Mouse (Mus musculus): Measurements from ENCODE around the gene Olfr711. TPM values are rescaled to one million over a fixed set of nuclear protein-coding genes. Genes with fewer than 3 reads are reported as not detected.
"Not testable (repeated sequence)": the region's sequence is repeated elsewhere in the genome, so short reads cannot be mapped to it uniquely, and the experiment has no call there.

The Olfr711 gene
- not detected in 2 replicates for polyA plus RNA-seq (2016; fragmentation: Nextera tagmentation; extraction: Ambion mirVana)

- Histone ChIP-seq H3K36me3 (no peaks in the 10 kb centered on the region), H3K9me3 (replicated peaks) (no peaks in the 10 kb centered on the region), H3K27ac (replicated peaks) (no peak within 1 kb of the TSS), H3K4me1 (no peaks in the 10 kb centered on the region), H3K4me3 (no peak within 1 kb of the TSS), H3K27me3 (ENCODE audit: low read depth, poor library complexity, severe bottlenecking) (no peaks in the 10 kb centered on the region)
- 80% methylated on average over 1 of the region's 1 CpGs for WGBS
- no peak for DNase-seq (ENCODE audit: low spot score)
Measured at GRCm38 (mm10) chr7:106975353-106975752, at the start of gene Olfr711. TSS of gene Olfr711 (minus strand) at chr7:106975453.

- Histone ChIP-seq H3K4me1 (no peaks in the 10 kb centered on the region), H3K36me3 (no peaks in the 10 kb centered on the region), H3K9me3 (replicated peaks) (no peaks in the 10 kb centered on the region), H3K27ac (replicated peaks) (no peak within 1 kb of the TSS), H3K4me3 (no peak within 1 kb of the TSS), H3K27me3 (ENCODE audit: low read depth, poor library complexity, severe bottlenecking) (no peaks in the 10 kb centered on the region)
- WGBS: 63% methylated on average over 1 of the region's 1 CpGs
- DNase-seq (ENCODE audit: low spot score): no peak
Measured at GRCm38 (mm10) chr7:107005972-107006371, 30.7 kb upstream of the Olfr711 start, which contains the start of gene Olfr2. TSS of gene Olfr2 (minus strand) at chr7:107006072.

GRCm38 (mm10) chr7:107004169-107004568, 28.9 kb upstream of the Olfr711 start:
- 71% methylated on average over 3 of the region's 3 CpGs for WGBS
- H3K9me3 ChIP-seq (replicated peaks): no peaks in the 10 kb centered on the region
- no peaks in the 10 kb centered on the region for H3K27me3 ChIP-seq (ENCODE audit: low read depth, poor library complexity, severe bottlenecking)
- H3K36me3 ChIP-seq: no peaks in the 10 kb centered on the region
- H3K4me3 ChIP-seq: no peak overlapping the region
- no peak overlapping the region for H3K27ac ChIP-seq (replicated peaks)
- H3K4me1 ChIP-seq: no peaks in the 10 kb centered on the region
- no peak for DNase-seq (ENCODE audit: low spot score)

- Histone ChIP-seq H3K27ac (replicated peaks) (no peak overlapping the region), H3K4me1 (no peaks in the 10 kb centered on the region), H3K27me3 (ENCODE audit: low read depth, poor library complexity, severe bottlenecking) (no peaks in the 10 kb centered on the region), H3K36me3 (no peaks in the 10 kb centered on the region), H3K9me3 (replicated peaks) (no peaks in the 10 kb centered on the region), H3K4me3 (no peak overlapping the region)
- no peak for DNase-seq (ENCODE audit: low spot score)
- WGBS: 82% methylated on average over 7 of the region's 7 CpGs
Measured at GRCm38 (mm10) chr7:107000798-107001197, 25.5 kb upstream of the Olfr711 start.

GRCm38 (mm10) chr7:106985236-106985635, 10.0 kb upstream of the Olfr711 start:
- no peaks in the 10 kb centered on the region; the same call in 1 of the 2 replicates for H3K9me3 ChIP-seq (replicated peaks)
- H3K36me3 ChIP-seq: no peaks in the 10 kb centered on the region
- 91% methylated on average over 3 of the region's 3 CpGs for WGBS
- no peaks in the 10 kb centered on the region for H3K4me1 ChIP-seq
- H3K27ac ChIP-seq (replicated peaks): no peak overlapping the region
- no peak for DNase-seq (ENCODE audit: low spot score)
- no peaks in the 10 kb centered on the region for H3K27me3 ChIP-seq (ENCODE audit: low read depth, poor library complexity, severe bottlenecking)
- no peak overlapping the region for H3K4me3 ChIP-seq

GRCm38 (mm10) chr7:106967503-106967902, 7.8 kb downstream of the Olfr711 start:
- H3K4me1 ChIP-seq; DNase-seq (ENCODE audit: low spot score); H3K36me3 ChIP-seq; H3K27me3 ChIP-seq (ENCODE audit: low read depth, poor library complexity, severe bottlenecking); H3K4me3 ChIP-seq; H3K9me3 ChIP-seq (replicated peaks); H3K27ac ChIP-seq (replicated peaks): not testable (repeated sequence)

- no peaks in the 10 kb centered on the region for H3K27me3 ChIP-seq (ENCODE audit: low read depth, poor library complexity, severe bottlenecking)
- no peaks in the 10 kb centered on the region for H3K36me3 ChIP-seq
- no peak within 1 kb of the TSS for H3K4me3 ChIP-seq
- H3K9me3 ChIP-seq (replicated peaks): no peaks in the 10 kb centered on the region
- no peak for DNase-seq (ENCODE audit: low spot score)
- no peaks in the 10 kb centered on the region for H3K4me1 ChIP-seq
- no peak within 1 kb of the TSS for H3K27ac ChIP-seq (replicated peaks)
- 95% methylated on average over 1 of the region's 1 CpGs for WGBS
Measured at GRCm38 (mm10) chr7:106963837-106964236, 11.4 kb downstream of the Olfr711 start, which contains the start of gene Olfr6. TSS of gene Olfr6 (minus strand) at chr7:106963937.

GRCm38 (mm10) chr7:106948212-106948611, 27.0 kb downstream of the Olfr711 start, which contains the start of gene Olfr710:
TSS of gene Olfr710 (minus strand) at chr7:106948312.
- Histone ChIP-seq H3K36me3 (no peaks in the 10 kb centered on the region), H3K27ac (replicated peaks) (no peak within 1 kb of the TSS), H3K9me3 (replicated peaks) (no peaks in the 10 kb centered on the region; the same call in 1 of the 2 replicates), H3K4me3 (no peak within 1 kb of the TSS), H3K27me3 (ENCODE audit: low read depth, poor library complexity, severe bottlenecking) (no peaks in the 10 kb centered on the region), H3K4me1 (no peaks in the 10 kb centered on the region)
- no peak for DNase-seq (ENCODE audit: low spot score)
- WGBS: 84% methylated on average over 3 of the region's 3 CpGs

GRCm38 (mm10) chr7:106932119-106932518, 43.1 kb downstream of the Olfr711 start, which contains the start of gene Olfr709-ps1:
TSS of gene Olfr709-ps1 (minus strand) at chr7:106932219.
- DNase-seq (ENCODE audit: low spot score): no peak
- no peaks in the 10 kb centered on the region for H3K9me3 ChIP-seq (replicated peaks)
- H3K27ac ChIP-seq (replicated peaks): no peak within 1 kb of the TSS
- H3K4me3 ChIP-seq: no peak within 1 kb of the TSS
- H3K36me3 ChIP-seq: no peaks in the 10 kb centered on the region
- H3K27me3 ChIP-seq (ENCODE audit: low read depth, poor library complexity, severe bottlenecking): no peaks in the 10 kb centered on the region
- no peaks in the 10 kb centered on the region for H3K4me1 ChIP-seq

GRCm38 (mm10) chr7:106920961-106921360, 54.3 kb downstream of the Olfr711 start:
- not testable (repeated sequence) for H3K4me3 ChIP-seq; H3K27me3 ChIP-seq (ENCODE audit: low read depth, poor library complexity, severe bottlenecking); H3K4me1 ChIP-seq; H3K27ac ChIP-seq (replicated peaks); H3K36me3 ChIP-seq; H3K9me3 ChIP-seq (replicated peaks); DNase-seq (ENCODE audit: low spot score)
- 93% methylated on average over 7 of the region's 7 CpGs for WGBS

Other genes starting within 250 kb of the Olfr711 start
- not detected in 2 replicates for gene Olfr697, start 233.0 kb downstream of the Olfr711 start, polyA plus RNA-seq (2016; fragmentation: Nextera tagmentation; extraction: Ambion mirVana)
- gene Olfr698, start 220.1 kb downstream of the Olfr711 start, polyA plus RNA-seq (2016; fragmentation: Nextera tagmentation; extraction: Ambion mirVana): not detected in 2 replicates
- not detected in 2 replicates for gene Olfr699, start 182.3 kb downstream of the Olfr711 start, polyA plus RNA-seq (2016; fragmentation: Nextera tagmentation; extraction: Ambion mirVana)
- gene Olfr700, start 166.6 kb downstream of the Olfr711 start, polyA plus RNA-seq (2016; fragmentation: Nextera tagmentation; extraction: Ambion mirVana): not detected in 2 replicates
- not detected in 2 replicates for gene Olfr701, start 161.3 kb downstream of the Olfr711 start, polyA plus RNA-seq (2016; fragmentation: Nextera tagmentation; extraction: Ambion mirVana)
- gene Olfr702, start 141.6 kb downstream of the Olfr711 start, polyA plus RNA-seq (2016; fragmentation: Nextera tagmentation; extraction: Ambion mirVana): not detected in 2 replicates
- gene Olfr703, start 132.1 kb downstream of the Olfr711 start, polyA plus RNA-seq (2016; fragmentation: Nextera tagmentation; extraction: Ambion mirVana): not detected in 2 replicates
- not detected in 2 replicates for gene Olfr704, start 112.3 kb downstream of the Olfr711 start, polyA plus RNA-seq (2016; fragmentation: Nextera tagmentation; extraction: Ambion mirVana)
- gene Olfr705, start 98.6 kb downstream of the Olfr711 start, polyA plus RNA-seq (2016; fragmentation: Nextera tagmentation; extraction: Ambion mirVana): not detected in 2 replicates
- gene Olfr706, start 87.3 kb downstream of the Olfr711 start, polyA plus RNA-seq (2016; fragmentation: Nextera tagmentation; extraction: Ambion mirVana): not detected in 2 replicates
- gene Olfr707, start 74.2 kb downstream of the Olfr711 start, polyA plus RNA-seq (2016; fragmentation: Nextera tagmentation; extraction: Ambion mirVana): not detected in 2 replicates
- not detected in 2 replicates for gene Olfr1532-ps1, start 67.5 kb downstream of the Olfr711 start, polyA plus RNA-seq (2016; fragmentation: Nextera tagmentation; extraction: Ambion mirVana)
- not detected in 2 replicates for gene Olfr709-ps1, start 43.2 kb downstream of the Olfr711 start, polyA plus RNA-seq (2016; fragmentation: Nextera tagmentation; extraction: Ambion mirVana)
- gene Olfr710, start 27.1 kb downstream of the Olfr711 start, polyA plus RNA-seq (2016; fragmentation: Nextera tagmentation; extraction: Ambion mirVana): not detected in 2 replicates
- gene Olfr6, start 11.5 kb downstream of the Olfr711 start, polyA plus RNA-seq (2016; fragmentation: Nextera tagmentation; extraction: Ambion mirVana): not detected in 2 replicates
- not detected in 2 replicates for gene Olfr2, start 30.6 kb upstream of the Olfr711 start, polyA plus RNA-seq (2016; fragmentation: Nextera tagmentation; extraction: Ambion mirVana)
- gene Olfr713, start 55.7 kb upstream of the Olfr711 start, polyA plus RNA-seq (2016; fragmentation: Nextera tagmentation; extraction: Ambion mirVana): not detected in 2 replicates
- gene Olfr714, start 95.5 kb upstream of the Olfr711 start, polyA plus RNA-seq (2016; fragmentation: Nextera tagmentation; extraction: Ambion mirVana): not detected in 2 replicates
- gene Olfr17, start 117.8 kb upstream of the Olfr711 start, polyA plus RNA-seq (2016; fragmentation: Nextera tagmentation; extraction: Ambion mirVana): not detected in 2 replicates
- gene Olfr715b, start 134.9 kb upstream of the Olfr711 start, polyA plus RNA-seq (2016; fragmentation: Nextera tagmentation; extraction: Ambion mirVana): not detected in 2 replicates
- not detected in 2 replicates for gene Olfr715, start 155.6 kb upstream of the Olfr711 start, polyA plus RNA-seq (2016; fragmentation: Nextera tagmentation; extraction: Ambion mirVana)
- gene Olfr716, start 162.9 kb upstream of the Olfr711 start, polyA plus RNA-seq (2016; fragmentation: Nextera tagmentation; extraction: Ambion mirVana): not detected in 2 replicates
- gene Nlrp14, start 191.5 kb upstream of the Olfr711 start, polyA plus RNA-seq (2016; fragmentation: Nextera tagmentation; extraction: Ambion mirVana): not detected in 2 replicates
- not detected in 2 replicates for gene Rbmxl2, start 234.0 kb upstream of the Olfr711 start, polyA plus RNA-seq (2016; fragmentation: Nextera tagmentation; extraction: Ambion mirVana)